Mouse (Mus musculus) WW6 (cell line): ENCODE measurements around the gene ccdc198.
A peak's percentile ranks its signal among the peaks of the same experiment; 100 is the strongest.

Experiments
- DNase-seq: peaks from one replicate; pipeline ENCODE4 v3.0.0-alpha.2; 2013; ENCODE audit warnings: low read depth, low spot score

Gene ccdc198

GRCm38 (mm10) chr14:49201073-49201778, 44.0 kb downstream of the ccdc198 start:
- DNase-seq: no peak

GRCm38 (mm10) chr14:49197031-49197527, 48.2 kb downstream of the ccdc198 start:
- DNase-seq: no peak

GRCm38 (mm10) chr14:49186270-49186669, 59.0 kb downstream of the ccdc198 start:
- DNase-seq: no peak

- DNase-seq: no peak
Measured at GRCm38 (mm10) chr14:49179736-49180135, 65.5 kb downstream of the ccdc198 start.

GRCm38 (mm10) chr14:49173290-49174135, 71.8 kb downstream of the ccdc198 start:
- no peak for DNase-seq

- DNase-seq: no peak
Measured at GRCm38 (mm10) chr14:49172582-49172988, 72.7 kb downstream of the ccdc198 start.

- peak; percentile 93 for DNase-seq
Measured at GRCm38 (mm10) chr14:49171867-49172581, 73.2 kb downstream of the ccdc198 start, which contains the start of gene Naa30. Gene Naa30 (plus strand): TSS chr14:49172226.

GRCm38 (mm10) chr14:49171286-49171685, 74.0 kb downstream of the ccdc198 start:
- no peak for DNase-seq
